22 mouse cellular contexts compared by ENCODE assay signal in the genomic region with DNA sequence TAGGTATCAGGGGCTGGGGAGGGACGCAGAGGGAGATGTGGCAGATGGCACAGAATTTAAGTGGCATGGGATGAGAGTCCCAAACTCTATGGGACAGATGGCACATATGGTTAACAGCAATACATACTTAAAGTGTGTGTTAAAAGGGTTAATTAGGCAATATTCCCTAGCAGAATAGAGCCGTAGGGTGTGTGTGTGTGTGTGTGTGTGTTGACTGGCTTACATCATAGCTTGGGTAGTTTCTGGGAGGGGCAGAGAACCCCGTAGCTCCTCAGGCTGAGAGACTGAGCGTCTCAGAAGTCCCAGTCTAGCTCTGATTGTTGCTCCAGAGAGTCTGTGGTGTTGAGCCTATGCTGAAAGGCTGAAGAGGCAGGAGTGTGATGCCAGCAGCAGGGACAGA. TPM values are rescaled to one million over a fixed set of nuclear protein-coding genes. Genes with fewer than 3 reads are reported as not detected.
DNase-seq lines count a peak whose midpoint lies in the region; ATAC-seq and TF ChIP-seq lines count a peak whose summit lies in the region.
"Had no signal": no experiment of that assay in that cellular context is flagged by ENCODE, and none has a peak within 500 bp of the region (broad histone marks: within the 10 kb centered on the region; RNA-seq: fewer than 3 reads in every experiment).

No protein-coding gene starts in this region.

- H3K36me3 ChIP-seq in forebrain, embryonic 14.5 days (ENCODE audit: control insufficient read depth, insufficient read depth, low read length) = no peaks in the 10 kb centered on the region
- H3K36me3 ChIP-seq in forebrain, postnatal 0 days (ENCODE audit: insufficient read depth) = no peaks in the 10 kb centered on the region
- no peaks in the 10 kb centered on the region for H3K36me3 ChIP-seq in forebrain, embryonic 16.5 days (ENCODE audit: control insufficient read depth, insufficient read depth)
- no peaks in the 10 kb centered on the region for H3K36me3 ChIP-seq in hindbrain, embryonic 11.5 days (ENCODE audit: control insufficient read depth, insufficient read depth, low read length)
- H3K36me3 ChIP-seq: hindbrain, embryonic 13.5 days; intestine, embryonic 15.5 days had no signal

- H3K4me3 ChIP-seq in forebrain, embryonic 14.5 days (ENCODE audit: low read depth, low read length) = no peak overlapping the region
- H3K4me3 ChIP-seq in forebrain, postnatal 0 days (ENCODE audit: low read depth, low read length) = no peak overlapping the region
- H3K4me3 ChIP-seq in forebrain, embryonic 16.5 days (replicated peaks; ENCODE audit: low read length) = no peak overlapping the region
- H3K4me3 ChIP-seq in hindbrain, embryonic 11.5 days (ENCODE audit: low read depth, low read length) = no peak overlapping the region
- H3K4me3 ChIP-seq: gastrocnemius, adult 2 months; hindbrain, embryonic 13.5 days; intestine, embryonic 15.5 days had no signal

- ATAC-seq in forebrain, embryonic 14.5 days = peak; percentile 89
- ATAC-seq in forebrain, postnatal 0 days = no peak
- ATAC-seq in forebrain, embryonic 16.5 days = peak; percentile 75
- ATAC-seq in hindbrain, embryonic 11.5 days (ENCODE audit: low FRiP score) = no peak
- ATAC-seq: CD4-positive, CD25-positive, alpha-beta regulatory T cell, adult 4 months; hindbrain, embryonic 16.5 days; intestine, embryonic 15.5 days had no signal

- WGBS in forebrain, embryonic 14.5 days = 38% methylated on average over 4 of the region's 4 CpGs
- WGBS in forebrain, postnatal 0 days = 38% methylated on average over 4 of the region's 4 CpGs
- 44% methylated on average over 4 of the region's 4 CpGs for WGBS in forebrain, embryonic 16.5 days
- WGBS in hindbrain, embryonic 11.5 days = 72% methylated on average over 4 of the region's 4 CpGs

- H3K27ac ChIP-seq in forebrain, embryonic 14.5 days (ENCODE audit: low read depth, low read length) = peak overlapping the region; percentile 65
- no peak overlapping the region for H3K27ac ChIP-seq in forebrain, postnatal 0 days (ENCODE audit: low read depth, low read length)
- peak overlapping the region; percentile 44; the same call in 1 of the 2 replicates for H3K27ac ChIP-seq in forebrain, embryonic 16.5 days (ENCODE audit: low read length)
- H3K27ac ChIP-seq in hindbrain, embryonic 11.5 days (ENCODE audit: low read depth, low read length) = no peak overlapping the region
- H3K27ac ChIP-seq: gastrocnemius, adult 2 months; hindbrain, embryonic 13.5 days; intestine, embryonic 15.5 days had no signal

- no peaks in the 10 kb centered on the region for H3K4me1 ChIP-seq in forebrain, embryonic 14.5 days (ENCODE audit: control insufficient read depth, insufficient read depth, low read length)
- H3K4me1 ChIP-seq in forebrain, postnatal 0 days (ENCODE audit: insufficient read depth) = no peaks in the 10 kb centered on the region
- peaks cover 3% of the 10 kb centered on the region; the same call in 1 of the 2 replicates for H3K4me1 ChIP-seq in forebrain, embryonic 16.5 days (replicated peaks; ENCODE audit: control insufficient read depth, insufficient read depth, low read length)
- no peaks in the 10 kb centered on the region for H3K4me1 ChIP-seq in hindbrain, embryonic 11.5 days (replicated peaks; ENCODE audit: control insufficient read depth, insufficient read depth, low read length)
- H3K4me1 ChIP-seq: hindbrain, embryonic 13.5 days; intestine, embryonic 15.5 days had no signal

- H3K27me3 ChIP-seq in forebrain, embryonic 14.5 days (replicated peaks; ENCODE audit: control insufficient read depth, insufficient read depth, low read length) = no peaks in the 10 kb centered on the region
- H3K27me3 ChIP-seq in forebrain, postnatal 0 days (ENCODE audit: insufficient read depth, low read length) = no peaks in the 10 kb centered on the region
- no peaks in the 10 kb centered on the region for H3K27me3 ChIP-seq in forebrain, embryonic 16.5 days (replicated peaks; ENCODE audit: control insufficient read depth, insufficient read depth, low read length)
- no peaks in the 10 kb centered on the region for H3K27me3 ChIP-seq in hindbrain, embryonic 11.5 days (ENCODE audit: control insufficient read depth, insufficient read depth, low read length)
- H3K27me3 ChIP-seq: intestine, embryonic 15.5 days had no signal

- no peak for TF ChIP-seq CTCF in forebrain, postnatal 0 days (IDR thresholded peaks at IDR 0.05; ENCODE audit: low read depth)

- DNase-seq in forebrain, embryonic 14.5 days (ENCODE audit: low spot score) = peak; percentile 83
- no peak for DNase-seq in forebrain, postnatal 0 days
- DNase-seq in retina, postnatal 1 day = peak; percentile 40
- no peak for DNase-seq in retina, embryonic 14.5 days (ENCODE audit: low spot score)
- no peak for DNase-seq in hindbrain, embryonic 11.5 days (ENCODE audit: low spot score)
- DNase-seq: adrenal gland, adult 2 months; adrenal gland, postnatal 14 days; cerebellum, adult 18-20 months; cerebellum, adult 9-10 months; cerebellum, postnatal 14 days; gastrocnemius, adult 2 months; gastrocnemius, postnatal 14 days; heart, adult 11 months; kidney, adult 11 months had no signal

- H3K9me3 ChIP-seq in forebrain, embryonic 14.5 days (replicated peaks; ENCODE audit: control insufficient read depth, low read length) = no peaks in the 10 kb centered on the region
- H3K9me3 ChIP-seq in forebrain, postnatal 0 days (ENCODE audit: low read length) = no peaks in the 10 kb centered on the region
- no peaks in the 10 kb centered on the region for H3K9me3 ChIP-seq in forebrain, embryonic 16.5 days (ENCODE audit: control insufficient read depth, low read length)
- H3K9me3 ChIP-seq in hindbrain, embryonic 11.5 days (ENCODE audit: control insufficient read depth, low read length) = no peaks in the 10 kb centered on the region
- H3K9me3 ChIP-seq: hindbrain, embryonic 13.5 days; intestine, embryonic 15.5 days had no signal

- no peak overlapping the region for H3K9ac ChIP-seq in forebrain, embryonic 14.5 days (ENCODE audit: low read length)
- H3K9ac ChIP-seq in forebrain, postnatal 0 days = no peak overlapping the region
- no peak overlapping the region for H3K9ac ChIP-seq in forebrain, embryonic 16.5 days (replicated peaks; ENCODE audit: low read depth, low read length)
- no peak overlapping the region for H3K9ac ChIP-seq in hindbrain, embryonic 11.5 days (ENCODE audit: low read depth, low read length)
- H3K9ac ChIP-seq: hindbrain, embryonic 13.5 days; intestine, embryonic 15.5 days had no signal

- H3K4me2 ChIP-seq in forebrain, embryonic 14.5 days (ENCODE audit: low read length) = no peak overlapping the region
- no peak overlapping the region for H3K4me2 ChIP-seq in forebrain, postnatal 0 days (ENCODE audit: low read depth)
- H3K4me2 ChIP-seq in forebrain, embryonic 16.5 days (ENCODE audit: low read length) = no peak overlapping the region
- H3K4me2 ChIP-seq in hindbrain, embryonic 11.5 days (replicated peaks; ENCODE audit: low read depth, low read length) = no peak overlapping the region
- H3K4me2 ChIP-seq: heart, embryonic 11.5 days; hindbrain, embryonic 13.5 days; intestine, embryonic 15.5 days had no signal

RNA-seq across cellular contexts. Expression of a gene that starts 20.4 kb away (rescaled TPM):
- 101 and 123 TPM in 2 replicates for polyA plus RNA-seq in forebrain, embryonic 14.5 days (2014; fragmentation: Nextera tagmentation; extraction: Ambion mirVana)
- total RNA-seq in forebrain, postnatal 0 days (2014; rRNA removed) = 119 and 127 TPM in 2 replicates
- polyA plus RNA-seq in forebrain, postnatal 0 days (2015; fragmentation: Nextera tagmentation; extraction: Ambion mirVana) = 154 TPM in 2 replicates
- polyA plus RNA-seq in forebrain, embryonic 16.5 days (2015; fragmentation: Nextera tagmentation; extraction: Ambion mirVana) = 110 and 129 TPM in 2 replicates
- 12.0 and 14.6 TPM in 2 replicates for polyA plus RNA-seq in hindbrain, embryonic 11.5 days (2014; fragmentation: Nextera tagmentation; extraction: Ambion mirVana)
- total RNA-seq: hematopoietic stem cell, adult 5-6 weeks; MEL had no signal

Comparison
In these comparisons a context has a peak if more than half of its experiments do, and no peak if none do; other contexts are left out.
1. ATAC-seq: peak in forebrain, embryonic 14.5 days (single experiment) and forebrain, embryonic 16.5 days (single experiment); none in forebrain, postnatal 0 days (single experiment) and hindbrain, embryonic 11.5 days (single experiment).
2. DNase-seq: peak in forebrain, embryonic 14.5 days (single experiment) and retina, postnatal 1 day (single experiment); none in forebrain, postnatal 0 days (single experiment), retina, embryonic 14.5 days (single experiment) and hindbrain, embryonic 11.5 days (single experiment).
3. H3K27ac ChIP-seq: peak in forebrain, embryonic 14.5 days (single experiment) and forebrain, embryonic 16.5 days (single experiment); none in forebrain, postnatal 0 days (single experiment) and hindbrain, embryonic 11.5 days (single experiment).